Mouse (Mus musculus): ENCODE data around the gene Nup160. TPM values are rescaled to one million over a fixed set of nuclear protein-coding genes. Genes with fewer than 3 reads are reported as not detected.

Gene Nup160
- polyA plus RNA-seq, 1 experiment from 2014 or later: 32.0 TPM

DNA sequence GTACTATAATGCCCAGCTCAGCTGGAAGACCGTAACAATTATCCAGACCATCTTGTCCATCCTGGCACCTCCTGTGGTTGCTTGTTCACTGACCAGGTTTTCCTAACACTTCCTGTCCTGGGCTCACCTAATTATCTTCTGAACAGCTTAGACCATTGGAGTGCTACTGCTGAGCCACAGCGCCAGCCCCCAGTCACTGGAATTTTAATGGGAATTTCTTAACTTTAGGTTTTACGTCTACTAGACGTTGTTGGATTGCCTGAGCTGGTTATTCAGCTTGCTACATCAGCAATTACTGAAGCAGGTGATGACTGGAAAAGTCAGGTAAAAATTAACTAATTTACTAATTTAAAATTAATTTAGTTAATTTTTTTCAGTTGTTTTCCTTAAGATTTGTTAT lies 40.4 kb downstream of the Nup160 start:
- H3K27me3 ChIP-seq (ENCODE audit: control insufficient read depth, insufficient read depth, low read length): no peaks in the 10 kb centered on the region
- H3K36me3 ChIP-seq (ENCODE audit: control insufficient read depth, insufficient read depth, low read length): peaks cover 86% of the 10 kb centered on the region
- no peak for DNase-seq
- H3K4me2 ChIP-seq (ENCODE audit: low read length): no peak overlapping the region
- no peak overlapping the region for H3K27ac ChIP-seq (replicated peaks; ENCODE audit: low read depth, low read length)
- no peaks in the 10 kb centered on the region for H3K4me1 ChIP-seq (ENCODE audit: control insufficient read depth, insufficient read depth, low read length)
- H3K9ac ChIP-seq (replicated peaks; ENCODE audit: low read length): no peak overlapping the region
- WGBS: 93% methylated on average over 4 of the region's 4 CpGs
- ATAC-seq (ENCODE audit: low FRiP score, low TSS enrichment): no peak
- H3K4me3 ChIP-seq (replicated peaks; ENCODE audit: low read depth, low read length): no peak overlapping the region
- H3K9me3 ChIP-seq (ENCODE audit: control insufficient read depth, low read length): no peaks in the 10 kb centered on the region

DNA sequence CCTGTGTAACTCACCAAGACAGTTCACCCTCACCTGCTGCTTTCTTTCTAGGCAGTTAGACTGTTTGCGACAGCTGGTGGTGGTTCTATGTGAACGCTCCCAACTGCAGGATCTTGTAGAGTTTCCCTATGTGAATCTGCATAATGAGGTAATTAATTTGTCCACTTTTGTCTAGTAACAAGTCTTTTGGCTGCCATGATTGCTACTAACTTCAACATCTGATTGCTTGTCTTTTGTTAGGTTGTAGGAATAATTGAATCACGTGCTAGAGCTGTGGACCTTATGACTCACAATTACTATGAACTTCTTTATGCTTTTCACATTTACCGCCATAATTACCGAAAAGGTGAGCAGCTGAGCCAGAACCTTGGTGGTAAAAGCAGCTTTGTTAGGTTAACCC lies 40.9 kb downstream of the Nup160 start:
- no peaks in the 10 kb centered on the region for H3K27me3 ChIP-seq (ENCODE audit: control insufficient read depth, insufficient read depth, low read length)
- no peak overlapping the region for H3K4me2 ChIP-seq (ENCODE audit: low read length)
- no peak overlapping the region for H3K27ac ChIP-seq (replicated peaks; ENCODE audit: low read depth, low read length)
- H3K4me1 ChIP-seq (ENCODE audit: control insufficient read depth, insufficient read depth, low read length): no peaks in the 10 kb centered on the region
- H3K4me3 ChIP-seq (replicated peaks; ENCODE audit: low read depth, low read length): no peak overlapping the region
- WGBS: 92% methylated on average over 5 of the region's 5 CpGs
- no peak overlapping the region for H3K9ac ChIP-seq (replicated peaks; ENCODE audit: low read length)
- no peaks in the 10 kb centered on the region for H3K9me3 ChIP-seq (ENCODE audit: control insufficient read depth, low read length)
- DNase-seq (no peak), ATAC-seq (ENCODE audit: low FRiP score, low TSS enrichment) (no peak)
- H3K36me3 ChIP-seq (ENCODE audit: control insufficient read depth, insufficient read depth, low read length): peaks cover 86% of the 10 kb centered on the region

DNA sequence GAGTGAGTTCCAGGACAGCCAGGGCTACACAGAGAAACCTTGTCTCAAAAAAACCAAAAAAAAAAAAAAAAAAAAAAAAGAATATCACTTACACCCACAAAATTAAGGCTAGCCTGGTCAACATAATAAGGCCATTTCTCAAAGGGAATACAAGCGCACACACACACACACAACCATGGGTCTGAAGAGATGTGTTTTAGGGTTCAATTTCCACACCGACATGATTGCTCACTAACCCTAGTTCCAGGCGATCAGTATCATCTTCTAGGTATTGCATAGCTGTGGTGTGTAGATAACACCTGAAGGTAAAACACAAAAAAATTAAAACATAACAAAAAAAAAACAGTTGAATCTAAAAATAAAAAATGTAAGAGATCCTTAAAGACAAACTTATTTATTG lies 49.8 kb downstream of the Nup160 start:
- Histone ChIP-seq H3K9me3 (ENCODE audit: control insufficient read depth, low read length) (no peaks in the 10 kb centered on the region), H3K9ac (replicated peaks; ENCODE audit: low read length) (no peak overlapping the region), H3K4me3 (replicated peaks; ENCODE audit: low read depth, low read length) (no peak overlapping the region), H3K36me3 (ENCODE audit: control insufficient read depth, insufficient read depth, low read length) (peaks cover 84% of the 10 kb centered on the region), H3K4me2 (ENCODE audit: low read length) (no peak overlapping the region), H3K27ac (replicated peaks; ENCODE audit: low read depth, low read length) (no peak overlapping the region), H3K27me3 (ENCODE audit: control insufficient read depth, insufficient read depth, low read length) (no peaks in the 10 kb centered on the region), H3K4me1 (ENCODE audit: control insufficient read depth, insufficient read depth, low read length) (no peaks in the 10 kb centered on the region)
- no peak for DNase-seq
- no peak for ATAC-seq (ENCODE audit: low FRiP score, low TSS enrichment)
- WGBS: 95% methylated on average over 3 of the region's 3 CpGs

DNA sequence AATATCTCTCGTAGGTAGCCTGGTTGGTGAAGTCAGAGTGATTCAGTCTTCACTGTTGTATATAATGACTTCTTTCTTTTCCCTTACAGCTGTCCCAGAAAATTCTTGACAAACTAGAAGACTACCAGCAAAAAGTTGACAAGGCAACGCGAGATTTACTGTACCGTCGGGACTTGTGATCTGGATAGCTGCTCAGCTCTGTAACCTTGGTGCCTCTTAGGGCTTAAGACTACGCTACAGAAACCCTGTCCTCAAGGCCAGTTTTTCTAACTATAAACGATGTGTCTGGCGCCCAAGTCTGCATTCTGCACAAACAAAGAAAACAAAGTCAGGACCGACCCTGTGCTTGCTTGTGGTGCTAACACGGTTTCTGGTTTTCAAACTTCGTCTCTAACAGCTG lies 58.3 kb downstream of the Nup160 start:
- Histone ChIP-seq H3K9ac (replicated peaks; ENCODE audit: low read length) (no peak overlapping the region), H3K4me1 (ENCODE audit: control insufficient read depth, insufficient read depth, low read length) (no peaks in the 10 kb centered on the region), H3K27me3 (ENCODE audit: control insufficient read depth, insufficient read depth, low read length) (no peaks in the 10 kb centered on the region), H3K4me2 (ENCODE audit: low read length) (no peak overlapping the region), H3K9me3 (ENCODE audit: control insufficient read depth, low read length) (no peaks in the 10 kb centered on the region), H3K36me3 (ENCODE audit: control insufficient read depth, insufficient read depth, low read length) (peaks cover 74% of the 10 kb centered on the region), H3K27ac (replicated peaks; ENCODE audit: low read depth, low read length) (no peak overlapping the region), H3K4me3 (replicated peaks; ENCODE audit: low read depth, low read length) (no peak overlapping the region)
- DNase-seq (no peak), ATAC-seq (ENCODE audit: low FRiP score, low TSS enrichment) (no peak)
- 96% methylated on average over 11 of the region's 11 CpGs for WGBS

DNA sequence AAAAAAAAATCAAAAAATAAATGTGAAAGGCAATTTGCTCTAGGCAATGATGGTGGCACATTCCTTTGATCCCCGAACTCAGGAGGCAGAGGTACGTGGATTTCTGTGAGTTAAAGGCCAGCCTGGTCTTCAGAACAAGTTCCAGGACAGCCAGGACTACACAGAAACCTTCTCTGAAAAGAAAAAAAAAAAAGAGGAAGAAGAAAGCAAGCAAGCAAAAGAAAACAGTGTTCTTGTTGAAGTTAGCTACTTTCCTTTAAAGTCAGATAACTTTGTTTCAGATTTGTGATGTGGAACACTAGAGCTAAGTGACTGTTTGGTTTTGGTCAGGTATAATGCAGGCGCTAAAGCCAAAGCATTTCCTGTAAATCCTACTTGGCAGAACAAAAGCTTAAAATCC lies 61.8 kb downstream of the Nup160 start:
- H3K27ac ChIP-seq (replicated peaks; ENCODE audit: low read depth, low read length): no peak overlapping the region
- DNase-seq (no peak), ATAC-seq (ENCODE audit: low FRiP score, low TSS enrichment) (no peak)
- no peaks in the 10 kb centered on the region for H3K4me1 ChIP-seq (ENCODE audit: control insufficient read depth, insufficient read depth, low read length)
- no peak overlapping the region for H3K9ac ChIP-seq (replicated peaks; ENCODE audit: low read length)
- H3K27me3 ChIP-seq (ENCODE audit: control insufficient read depth, insufficient read depth, low read length): no peaks in the 10 kb centered on the region
- no peaks in the 10 kb centered on the region for H3K9me3 ChIP-seq (ENCODE audit: control insufficient read depth, low read length)
- H3K4me3 ChIP-seq (replicated peaks; ENCODE audit: low read depth, low read length): no peak overlapping the region
- peaks cover 41% of the 10 kb centered on the region for H3K36me3 ChIP-seq (ENCODE audit: control insufficient read depth, insufficient read depth, low read length)
- H3K4me2 ChIP-seq (ENCODE audit: low read length): no peak overlapping the region
- 92% methylated on average over 3 of the region's 3 CpGs for WGBS

DNA sequence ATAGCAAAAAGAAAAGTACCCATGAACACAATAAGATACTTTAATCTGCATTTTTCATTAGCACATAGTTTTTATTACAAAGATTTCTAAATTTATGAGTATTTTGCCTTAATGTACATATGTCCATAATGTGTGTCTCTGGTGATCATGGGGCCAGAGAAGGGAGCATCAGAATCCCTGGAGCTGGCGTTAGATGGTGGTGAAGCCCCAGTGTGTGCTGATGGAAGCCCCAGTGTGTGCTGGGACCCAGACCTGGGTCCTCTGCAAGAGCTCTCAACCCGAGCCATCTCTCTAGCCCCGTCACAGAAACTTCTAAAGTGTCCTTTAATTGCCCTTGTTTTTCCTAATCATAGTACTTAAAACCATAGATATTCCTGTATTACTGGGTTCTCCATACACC lies 62.3 kb downstream of the Nup160 start:
- no peaks in the 10 kb centered on the region for H3K4me1 ChIP-seq (ENCODE audit: control insufficient read depth, insufficient read depth, low read length)
- no peak overlapping the region for H3K27ac ChIP-seq (replicated peaks; ENCODE audit: low read depth, low read length)
- no peak overlapping the region for H3K4me2 ChIP-seq (ENCODE audit: low read length)
- DNase-seq (no peak), ATAC-seq (ENCODE audit: low FRiP score, low TSS enrichment) (no peak)
- no peaks in the 10 kb centered on the region for H3K27me3 ChIP-seq (ENCODE audit: control insufficient read depth, insufficient read depth, low read length)
- no peak overlapping the region for H3K4me3 ChIP-seq (replicated peaks; ENCODE audit: low read depth, low read length)
- H3K9ac ChIP-seq (replicated peaks; ENCODE audit: low read length): no peak overlapping the region
- H3K36me3 ChIP-seq (ENCODE audit: control insufficient read depth, insufficient read depth, low read length): peaks cover 35% of the 10 kb centered on the region
- H3K9me3 ChIP-seq (ENCODE audit: control insufficient read depth, low read length): no peaks in the 10 kb centered on the region
- WGBS: 95% methylated on average over 3 of the region's 3 CpGs

DNA sequence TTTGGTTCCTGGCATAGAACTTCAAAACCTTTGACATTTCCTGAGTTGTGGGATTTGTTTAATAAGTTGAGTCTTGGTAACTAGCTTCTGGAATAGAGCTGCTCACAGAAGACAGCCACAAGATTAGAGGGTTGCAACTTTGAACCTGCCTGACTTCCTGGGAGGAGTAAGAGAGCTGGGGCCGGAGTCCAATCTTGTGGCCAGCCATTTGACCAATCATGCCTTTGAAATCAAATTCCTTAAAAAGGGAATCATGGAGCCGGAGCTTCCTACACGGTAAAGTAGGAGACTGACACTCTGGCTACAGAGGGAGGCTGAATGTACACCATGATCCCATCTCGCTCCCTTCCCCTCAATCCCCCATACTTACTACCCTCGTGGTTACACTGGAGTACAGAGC lies 62.9 kb downstream of the Nup160 start:
- Histone ChIP-seq H3K4me2 (ENCODE audit: low read length) (no peak overlapping the region), H3K27me3 (ENCODE audit: control insufficient read depth, insufficient read depth, low read length) (no peaks in the 10 kb centered on the region), H3K9me3 (ENCODE audit: control insufficient read depth, low read length) (no peaks in the 10 kb centered on the region), H3K4me3 (replicated peaks; ENCODE audit: low read depth, low read length) (no peak overlapping the region), H3K36me3 (ENCODE audit: control insufficient read depth, insufficient read depth, low read length) (peaks cover 30% of the 10 kb centered on the region), H3K4me1 (ENCODE audit: control insufficient read depth, insufficient read depth, low read length) (no peaks in the 10 kb centered on the region), H3K9ac (replicated peaks; ENCODE audit: low read length) (no peak overlapping the region), H3K27ac (replicated peaks; ENCODE audit: low read depth, low read length) (no peak overlapping the region)
- ATAC-seq (ENCODE audit: low FRiP score, low TSS enrichment) (no peak), DNase-seq (no peak)
- WGBS: 90% methylated on average over 5 of the region's 5 CpGs

DNA sequence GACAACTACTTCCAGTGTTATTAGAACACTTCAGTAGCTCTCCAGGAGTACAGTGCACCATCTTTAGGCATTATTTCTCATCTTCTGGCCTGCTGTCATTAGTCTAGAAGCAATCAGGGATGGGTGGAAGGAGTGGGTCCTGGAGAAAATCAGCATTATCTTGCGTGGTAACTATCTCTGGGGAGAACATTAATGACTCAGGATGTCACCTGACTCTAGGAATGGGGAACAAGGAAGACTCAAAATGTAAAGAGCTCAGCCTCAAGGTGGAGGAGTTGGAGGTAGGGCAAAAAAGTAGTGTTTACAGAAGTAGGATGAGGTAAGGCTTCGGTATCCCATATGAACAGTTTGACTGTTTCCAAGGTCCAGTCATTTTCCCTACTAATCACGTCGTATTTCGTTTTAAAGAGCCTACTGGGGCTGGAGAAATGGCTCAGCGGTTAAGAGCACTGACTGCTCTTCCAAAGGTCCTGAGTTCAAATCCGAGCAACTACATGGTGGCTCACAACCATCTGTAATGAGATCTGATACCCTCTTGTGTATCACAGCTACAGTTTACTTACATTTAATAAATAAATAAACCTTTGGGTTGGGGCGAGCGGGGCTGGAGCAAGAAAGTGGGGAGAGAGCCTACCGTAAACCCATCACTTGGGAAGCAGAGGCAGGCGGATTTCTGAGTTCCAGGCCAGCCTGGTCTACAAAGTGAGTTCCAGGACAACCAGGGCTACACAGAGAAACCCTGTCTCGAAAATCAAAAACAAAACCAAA lies 67.5 kb downstream of the Nup160 start:
- H3K4me1 ChIP-seq (ENCODE audit: control insufficient read depth, insufficient read depth, low read length): peaks cover 16% of the 10 kb centered on the region
- peak; percentile 13 for DNase-seq

DNA sequence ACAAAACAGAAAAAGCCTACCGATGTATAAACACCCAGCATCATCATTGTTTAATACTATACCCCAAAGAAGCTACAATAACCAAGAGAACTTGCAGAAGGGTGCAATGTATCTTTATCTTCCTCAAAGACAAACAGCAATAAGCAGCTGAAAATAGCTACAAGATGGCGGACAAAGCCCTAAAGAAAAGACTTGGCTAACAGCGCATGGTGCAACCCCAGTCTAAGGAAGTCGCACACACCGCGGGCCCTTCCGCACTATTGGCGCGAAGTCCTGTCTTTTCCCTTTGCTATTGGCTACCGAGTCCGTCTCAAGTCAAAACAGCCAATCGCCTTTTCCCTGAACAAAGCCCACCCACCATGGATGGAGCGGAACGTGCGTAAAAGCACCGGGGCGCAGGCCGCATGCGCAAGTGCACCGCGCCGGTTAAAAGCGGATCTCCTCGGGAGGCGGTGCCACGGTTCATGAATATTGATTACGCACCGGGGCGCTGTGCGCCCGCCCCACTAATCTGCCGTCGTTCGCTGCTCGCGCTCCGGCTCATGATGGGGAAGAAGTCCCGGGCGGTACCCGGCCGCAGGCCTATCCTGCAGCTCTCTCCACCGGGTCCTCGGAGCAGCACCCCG lies 68.2 kb downstream of the Nup160 start, which contains the start of gene Fnbp4:
TSS of gene Fnbp4 (plus strand) at position 318 of the 626 bp plus-strand sequence.
- peak; percentile 99 for DNase-seq

More for the DNA sequence above, 67.5 kb downstream of the Nup160 start:
- H3K9ac ChIP-seq (replicated peaks; ENCODE audit: low read length): peak overlapping the region; percentile 21; the same call in 1 of the 2 replicates
- H3K9me3 ChIP-seq (ENCODE audit: control insufficient read depth, low read length): no peaks in the 10 kb centered on the region
- no peaks in the 10 kb centered on the region for H3K27me3 ChIP-seq (ENCODE audit: control insufficient read depth, insufficient read depth, low read length)
- peak overlapping the region; percentile 52 for H3K4me2 ChIP-seq (ENCODE audit: low read length)
- H3K4me3 ChIP-seq (replicated peaks; ENCODE audit: low read depth, low read length): peak overlapping the region; percentile 96
- ATAC-seq (ENCODE audit: low FRiP score, low TSS enrichment): peak; percentile 0; the same call in 1 of the 2 replicates
- H3K27ac ChIP-seq (replicated peaks; ENCODE audit: low read depth, low read length): peak overlapping the region; percentile 88
- H3K36me3 ChIP-seq (ENCODE audit: control insufficient read depth, insufficient read depth, low read length): peaks cover 10% of the 10 kb centered on the region
- WGBS: 64% methylated on average over 12 of the region's 12 CpGs

More for the DNA sequence above, 68.2 kb downstream of the Nup160 start, which contains the start of gene Fnbp4:
- Histone ChIP-seq H3K9me3 (ENCODE audit: control insufficient read depth, low read length) (no peaks in the 10 kb centered on the region), H3K36me3 (ENCODE audit: control insufficient read depth, insufficient read depth, low read length) (peaks cover 10% of the 10 kb centered on the region), H3K4me1 (ENCODE audit: control insufficient read depth, insufficient read depth, low read length) (peaks cover 18% of the 10 kb centered on the region), H3K27ac (replicated peaks; ENCODE audit: low read depth, low read length) (peak within 1 kb of the TSS; percentile 98), H3K4me2 (ENCODE audit: low read length) (peak within 1 kb of the TSS; percentile 89), H3K27me3 (ENCODE audit: control insufficient read depth, insufficient read depth, low read length) (no peaks in the 10 kb centered on the region), H3K4me3 (replicated peaks; ENCODE audit: low read depth, low read length) (peak within 1 kb of the TSS; percentile 96), H3K9ac (replicated peaks; ENCODE audit: low read length) (peak within 1 kb of the TSS; percentile 97)
- peak; percentile 99 for ATAC-seq (ENCODE audit: low FRiP score, low TSS enrichment)
- WGBS: under 1% methylated on average over 44 of the region's 44 CpGs
